Mouse (Mus musculus) intestine, embryonic 15.5 days (tissue): ENCODE measurements around the gene Zfp354c. TPM values are rescaled to one million over a fixed set of nuclear protein-coding genes. Genes with fewer than 3 reads are reported as not detected.

Experiments
- ATAC-seq: fragments of 200-750 bp; cut with Nextera tagmentation; 2 replicates; pipeline ENCODE4 v1.8.0; 2017; ENCODE audit warnings: moderate TSS enrichment, moderate library complexity
- H3K27ac ChIP-seq: fragments of 300-500 bp; sonication (generic); 2 replicates; pipeline ENCODE4 v1.5.1; 2015; ENCODE audit warnings: mild to moderate bottlenecking, inconsistent platforms
- H3K27me3 ChIP-seq: fragments of 300-500 bp; sonication (generic); replicated peaks from 2 replicates; pipeline ENCODE4 v1.6.1; 2015; ENCODE audit warnings: inconsistent platforms
- H3K36me3 ChIP-seq: fragments of 300-500 bp; sonication (generic); 2 replicates; pipeline ENCODE4 v1.6.1; 2015; ENCODE audit warnings: inconsistent platforms
- H3K4me1 ChIP-seq: fragments of 300-500 bp; sonication (generic); replicated peaks from 2 replicates; pipeline ENCODE4 v1.6.1; 2015; ENCODE audit warnings: inconsistent platforms
- H3K4me2 ChIP-seq: fragments of 300-500 bp; sonication (generic); replicated peaks from 2 replicates; pipeline ENCODE4 v1.6.1; 2015; ENCODE audit warnings: mild to moderate bottlenecking, inconsistent platforms
- H3K4me3 ChIP-seq: fragments of 300-500 bp; sonication (generic); replicated peaks from 2 replicates; pipeline ENCODE4 v1.5.1; 2015; ENCODE audit warnings: inconsistent platforms
- H3K9ac ChIP-seq: fragments of 300-500 bp; sonication (generic); 2 replicates; pipeline ENCODE4 v1.6.1; 2015; ENCODE audit warnings: inconsistent platforms
- H3K9me3 ChIP-seq: fragments of 300-500 bp; sonication (generic); 2 replicates; pipeline ENCODE4 v1.6.1; 2016; ENCODE audit warnings: inconsistent platforms
- WGBS: fragments of 180-500 bp; shearing (Covaris S2); methylation state at CpG from one replicate; pipeline ENCODE4 v1.1.7; 2015; 5-methylcytosine and 5-hydroxymethylcytosine counted together
- polyA plus RNA-seq: library from polyadenylated mRNA; unstranded; fragments of >200 nt; fragmentation: Nextera tagmentation; extraction: Ambion mirVana; gene quantifications from 2 replicates; pipeline ENCODE4 v1.2.1, GENCODE M21; 2015

Gene Zfp354c
- 15.0 and 16.3 TPM in 2 replicates for polyA plus RNA-seq

DNA sequence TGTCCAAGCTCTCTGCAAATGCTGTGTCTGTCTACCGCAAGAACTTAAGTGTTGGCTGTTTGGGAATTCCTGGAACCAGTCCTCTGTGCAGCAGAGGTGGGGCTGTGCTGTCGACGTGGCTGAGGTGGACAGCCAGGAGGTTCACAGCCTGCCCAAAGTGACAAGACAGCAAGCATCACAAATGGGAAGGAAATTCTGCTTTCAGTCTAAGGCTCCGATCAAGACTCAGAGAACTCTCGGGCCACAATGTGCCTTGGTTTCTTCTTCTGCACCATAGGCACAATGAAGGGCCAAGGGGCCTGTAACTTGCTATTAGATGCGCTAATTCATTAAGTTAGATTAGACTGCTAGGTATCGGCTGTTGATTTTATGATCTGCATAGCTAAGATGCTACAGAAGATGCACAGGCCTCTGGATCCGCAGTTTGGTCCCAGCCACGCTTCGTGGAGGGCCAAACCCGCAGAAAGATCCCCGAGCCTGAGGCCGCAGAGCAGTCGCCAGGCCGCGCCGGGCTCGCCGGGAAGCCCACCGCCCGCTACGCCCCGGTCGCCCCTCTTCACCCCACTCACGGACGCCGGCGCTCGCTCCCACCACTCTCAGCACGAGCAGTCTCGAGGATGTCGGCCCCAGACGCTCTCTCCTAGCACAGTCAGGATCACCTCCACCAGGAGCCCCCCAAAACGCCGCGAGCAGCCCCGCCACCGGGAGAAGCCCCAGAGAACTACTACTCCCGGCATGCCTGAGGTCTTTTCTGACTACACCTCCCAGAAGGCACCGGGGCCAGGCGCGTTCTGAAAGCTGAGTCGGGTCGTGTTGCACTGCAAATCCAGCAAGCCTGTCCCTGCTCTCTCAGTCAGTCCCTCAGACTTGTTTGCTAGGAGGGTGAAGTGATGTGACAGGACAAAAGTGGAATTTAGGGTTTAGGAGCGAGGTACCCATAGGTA is at the start of gene Zfp354c:
TSS of gene Zfp354c (minus strand) at position 715 of the 944 bp plus-strand sequence.
- Histone ChIP-seq H3K9me3 (no peaks in the 10 kb centered on the region; the same call in 1 of the 2 replicates), H3K4me2 (peak within 1 kb of the TSS; percentile 62), H3K4me1 (0 out of 2 replicates have a peak, but pooled peaks cover 5% of the 10 kb centered on the region), H3K4me3 (peak within 1 kb of the TSS; percentile 92), H3K27me3 (no peaks in the 10 kb centered on the region), H3K27ac (0 out of 2 replicates have a peak within 1 kb of the TSS, but pooled peaks have one; percentile 32), H3K36me3 (peaks cover 5% of the 10 kb centered on the region; the same call in 1 of the 2 replicates), H3K9ac (peak within 1 kb of the TSS; percentile 91)
- under 1% methylated on average over 45 of the region's 45 CpGs for WGBS
- ATAC-seq: peak; percentile 98

DNA sequence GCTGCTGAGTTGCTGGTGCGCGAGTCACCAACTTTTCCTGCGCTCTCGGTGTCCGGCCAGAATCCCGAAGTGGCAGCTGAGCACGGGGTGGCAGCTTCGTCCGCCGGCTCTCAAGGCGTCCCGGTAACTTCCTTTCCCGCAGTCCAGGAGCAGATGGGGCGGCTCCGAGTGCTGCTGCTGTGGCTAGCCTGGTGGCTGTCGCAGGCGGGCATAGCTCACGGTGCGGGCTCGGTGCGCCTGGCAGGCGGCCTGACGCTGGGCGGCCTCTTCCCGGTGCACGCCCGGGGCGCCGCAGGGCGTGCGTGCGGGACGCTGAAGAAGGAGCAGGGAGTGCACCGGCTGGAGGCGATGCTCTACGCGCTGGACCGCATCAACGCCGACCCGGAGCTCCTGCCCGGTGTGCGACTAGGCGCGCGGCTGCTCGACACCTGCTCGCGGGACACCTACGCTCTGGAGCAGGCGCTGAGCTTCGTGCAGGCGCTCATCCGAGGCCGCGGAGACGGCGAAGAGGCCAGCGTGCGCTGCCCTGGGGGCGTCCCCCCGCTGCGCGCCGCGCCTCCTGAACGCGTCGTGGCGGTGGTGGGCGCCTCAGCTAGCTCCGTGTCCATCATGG is 23.6 kb upstream of the Zfp354c start:
- Histone ChIP-seq H3K4me3 (peak overlapping the region; percentile 42), H3K4me1 (peaks cover 12% of the 10 kb centered on the region), H3K4me2 (peak overlapping the region; percentile 90), H3K9ac (peak overlapping the region; percentile 10; the same call in 1 of the 2 replicates), H3K27me3 (peaks cover 59% of the 10 kb centered on the region), H3K9me3 (no peaks in the 10 kb centered on the region), H3K36me3 (no peaks in the 10 kb centered on the region), H3K27ac (no peak overlapping the region)
- under 1% methylated on average over 66 of the region's 72 CpGs for WGBS
- ATAC-seq: peak; percentile 49; the same call in 1 of the 2 replicates

DNA sequence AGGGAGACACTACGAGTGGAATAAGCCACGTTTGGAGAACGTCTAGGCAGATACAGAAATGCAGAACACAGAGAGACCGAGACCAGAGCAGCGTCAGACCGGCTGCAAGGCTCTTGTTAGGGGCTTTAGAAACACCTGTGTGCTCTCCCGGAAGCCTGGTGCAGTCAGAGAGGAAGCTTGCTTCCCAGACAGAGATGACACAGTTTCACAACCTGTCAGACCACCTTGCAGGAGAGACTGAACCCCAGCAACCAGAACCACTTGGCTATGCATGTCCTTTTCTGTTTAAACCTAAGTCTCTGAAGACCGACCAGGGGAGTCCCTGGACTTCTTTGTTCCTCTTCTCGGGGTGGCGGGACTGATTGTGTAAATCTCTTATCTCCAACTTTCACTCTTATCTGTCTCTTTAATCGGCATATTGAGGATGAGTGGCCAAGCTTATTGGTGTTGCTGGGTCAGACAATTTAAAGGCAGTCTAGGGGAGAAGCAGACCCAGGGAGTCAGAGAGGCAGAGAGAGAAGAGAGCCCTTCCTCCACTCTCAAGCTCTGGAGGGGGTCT is 22.7 kb upstream of the Zfp354c start, which contains the start of gene Grm6:
TSS of gene Grm6 (plus strand) at position 509 of the 559 bp plus-strand sequence.
- H3K36me3 ChIP-seq: no peaks in the 10 kb centered on the region
- peak within 1 kb of the TSS; percentile 10; the same call in 1 of the 2 replicates for H3K9ac ChIP-seq
- ATAC-seq: no peak
- no peak within 1 kb of the TSS for H3K27ac ChIP-seq
- no peaks in the 10 kb centered on the region for H3K9me3 ChIP-seq
- peak within 1 kb of the TSS; percentile 42 for H3K4me3 ChIP-seq
- WGBS: under 1% methylated on average over 11 of the region's 11 CpGs
- peaks cover 59% of the 10 kb centered on the region for H3K27me3 ChIP-seq
- H3K4me1 ChIP-seq: peaks cover 12% of the 10 kb centered on the region
- H3K4me2 ChIP-seq: peak within 1 kb of the TSS; percentile 90

DNA sequence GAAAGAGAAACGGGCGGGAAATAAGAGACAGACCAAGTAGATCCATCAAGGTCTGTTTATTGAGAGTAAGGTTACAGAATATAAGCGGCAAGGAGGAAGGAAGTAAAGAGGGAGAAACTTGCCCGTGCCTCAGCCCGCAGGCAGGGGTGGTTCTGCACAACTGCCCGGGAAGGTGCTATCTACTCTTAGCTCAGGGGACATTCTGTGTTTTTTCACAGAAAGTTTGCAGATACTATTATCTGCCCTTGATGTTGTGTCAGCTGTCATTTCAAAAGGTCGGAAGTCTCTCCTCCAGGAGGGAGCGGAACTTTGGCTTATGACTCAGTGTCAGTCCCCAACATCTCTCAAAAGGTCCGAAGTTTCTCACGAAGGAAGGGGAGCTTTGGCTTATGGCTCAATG is 21.8 kb upstream of the Zfp354c start:
- WGBS: 4% methylated on average over 10 of the region's 10 CpGs
- no peak overlapping the region for H3K9ac ChIP-seq
- no peak overlapping the region for H3K4me3 ChIP-seq
- peaks cover 12% of the 10 kb centered on the region for H3K4me1 ChIP-seq
- H3K4me2 ChIP-seq: no peak overlapping the region
- no peaks in the 10 kb centered on the region for H3K36me3 ChIP-seq
- H3K27ac ChIP-seq: no peak overlapping the region
- no peaks in the 10 kb centered on the region for H3K9me3 ChIP-seq
- no peak for ATAC-seq
- H3K27me3 ChIP-seq: peaks cover 59% of the 10 kb centered on the region

DNA sequence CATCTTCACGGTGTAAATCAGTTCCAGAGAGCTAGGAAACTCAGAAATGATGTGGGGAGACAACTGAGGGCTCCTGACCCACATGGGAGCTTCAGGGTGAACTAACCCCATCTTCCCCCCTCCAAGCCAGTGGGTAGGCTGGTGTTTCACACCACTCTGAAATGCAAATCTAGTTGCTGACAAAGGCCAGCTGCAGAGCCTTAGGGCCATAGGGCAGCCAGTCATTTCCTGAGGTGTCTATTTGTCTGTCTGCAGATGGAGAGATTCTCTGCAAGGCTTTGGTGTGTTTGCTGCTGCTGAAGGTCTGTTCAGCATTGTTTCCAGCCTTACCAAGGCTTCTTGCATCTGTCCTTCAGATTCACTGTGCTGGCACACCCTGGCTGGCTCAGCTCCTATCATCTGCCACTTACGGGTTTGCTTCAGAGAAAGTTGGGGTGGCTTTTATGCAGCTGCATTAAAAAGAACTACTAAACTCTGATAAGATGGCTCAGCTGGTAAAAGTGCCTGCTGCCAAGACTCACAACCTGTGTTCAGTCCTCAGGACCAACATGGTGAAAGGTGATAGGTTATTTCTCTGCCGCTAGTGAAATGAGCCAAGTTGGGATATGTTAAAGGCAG is 21.1 kb upstream of the Zfp354c start:
- no peak for ATAC-seq

DNA sequence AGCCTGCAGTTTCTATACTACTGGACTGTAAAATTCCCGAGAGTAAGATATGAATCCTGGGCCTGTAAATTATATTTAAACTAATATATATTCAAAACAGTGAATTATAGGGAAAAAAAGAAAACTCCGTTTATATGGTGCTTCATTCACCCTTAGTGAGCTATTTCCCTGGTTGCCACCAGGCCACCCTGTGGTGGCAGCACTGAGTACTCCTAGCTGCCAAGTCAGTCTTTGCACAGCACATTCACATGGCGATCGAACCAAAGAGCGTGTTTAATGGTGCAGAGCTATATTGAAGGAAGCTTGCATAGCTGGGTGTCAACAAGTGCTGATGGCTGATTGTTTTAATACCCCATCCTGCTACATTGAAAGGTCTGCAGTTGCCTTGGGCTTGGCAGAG is 19.5 kb upstream of the Zfp354c start:
- WGBS: 73% methylated on average over 5 of the region's 5 CpGs
- no peak for ATAC-seq
- Histone ChIP-seq H3K27ac (no peak overlapping the region), H3K4me1 (peaks cover 12% of the 10 kb centered on the region), H3K27me3 (peaks cover 48% of the 10 kb centered on the region), H3K4me2 (no peak overlapping the region), H3K9me3 (no peaks in the 10 kb centered on the region), H3K9ac (no peak overlapping the region), H3K36me3 (no peaks in the 10 kb centered on the region), H3K4me3 (no peak overlapping the region)

More for the DNA sequence above, 21.1 kb upstream of the Zfp354c start:
- Histone ChIP-seq H3K4me1 (peaks cover 12% of the 10 kb centered on the region), H3K27ac (no peak overlapping the region), H3K4me2 (no peak overlapping the region), H3K9me3 (no peaks in the 10 kb centered on the region), H3K9ac (no peak overlapping the region), H3K27me3 (peaks cover 59% of the 10 kb centered on the region), H3K36me3 (no peaks in the 10 kb centered on the region), H3K4me3 (no peak overlapping the region)
- 41% methylated on average over 3 of the region's 3 CpGs for WGBS

DNA sequence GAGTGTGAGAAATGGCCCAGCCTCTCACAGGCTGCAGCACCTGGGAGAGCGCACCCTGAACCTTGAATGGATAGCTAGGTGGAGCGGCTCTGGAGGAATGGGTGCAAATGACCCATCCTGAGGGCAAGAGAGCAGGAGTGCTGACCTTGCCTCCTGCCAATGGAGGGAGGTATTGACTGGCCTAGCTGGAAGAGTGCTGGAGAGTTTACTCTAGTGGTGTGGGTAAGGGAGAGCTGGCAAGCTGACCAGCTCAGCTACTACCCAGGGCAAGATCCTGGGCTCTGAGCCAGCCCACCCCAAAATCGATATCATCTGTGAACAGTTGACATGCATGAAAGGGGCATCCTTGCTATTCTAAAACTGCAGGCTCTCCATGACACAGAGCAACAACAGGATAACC is 18.4 kb upstream of the Zfp354c start:
- Histone ChIP-seq H3K9me3 (no peaks in the 10 kb centered on the region), H3K36me3 (no peaks in the 10 kb centered on the region), H3K9ac (no peak overlapping the region), H3K27me3 (peaks cover 37% of the 10 kb centered on the region), H3K4me1 (peaks cover 7% of the 10 kb centered on the region), H3K4me3 (no peak overlapping the region), H3K4me2 (no peak overlapping the region), H3K27ac (no peak overlapping the region)
- no peak for ATAC-seq
- 85% methylated on average over 3 of the region's 3 CpGs for WGBS

DNA sequence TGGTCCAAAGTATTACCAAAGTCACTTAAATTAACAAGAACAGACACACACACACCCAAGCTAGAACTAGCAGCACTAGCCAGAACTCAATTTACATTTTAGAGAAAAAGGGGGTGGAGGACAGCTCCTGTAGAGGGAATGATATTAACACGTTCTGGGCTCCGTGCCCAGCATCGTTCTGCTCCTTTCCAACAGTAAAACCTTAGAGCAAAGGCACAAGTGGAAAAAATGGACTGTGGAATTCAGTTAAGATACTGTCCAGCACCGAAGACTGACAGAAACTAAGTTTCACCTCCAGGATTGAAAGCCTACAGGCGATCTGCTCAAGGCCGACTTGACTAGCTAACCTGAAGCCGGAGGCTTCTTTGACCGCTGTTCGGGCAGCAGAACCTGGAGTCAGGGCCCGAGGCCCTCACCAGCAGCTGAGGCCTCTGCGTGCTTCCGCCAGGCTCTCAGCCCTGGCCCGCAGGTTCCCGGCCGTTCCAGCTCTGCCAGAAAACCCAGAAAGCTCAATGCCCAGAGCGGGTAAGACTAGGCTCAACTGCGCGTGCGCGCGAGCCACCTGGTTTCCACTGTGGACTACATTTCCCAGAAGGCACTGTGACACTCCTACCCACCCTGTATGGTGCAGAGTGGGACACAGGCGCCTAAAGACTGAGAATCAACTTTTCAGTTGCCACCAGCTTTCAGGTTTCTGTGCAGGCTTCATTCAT is 13.7 kb upstream of the Zfp354c start, which contains the start of gene Zfp879:
TSS of gene Zfp879 (minus strand) at position 530 of the 713 bp plus-strand sequence.
- H3K4me2 ChIP-seq: peak within 1 kb of the TSS; percentile 74
- peak within 1 kb of the TSS; percentile 52 for H3K9ac ChIP-seq
- H3K27ac ChIP-seq: peak within 1 kb of the TSS; percentile 87
- H3K36me3 ChIP-seq: no peaks in the 10 kb centered on the region
- H3K27me3 ChIP-seq: no peaks in the 10 kb centered on the region
- H3K4me1 ChIP-seq: no peaks in the 10 kb centered on the region; the same call in 1 of the 2 replicates
- WGBS: 12% methylated on average over 22 of the region's 22 CpGs
- peak within 1 kb of the TSS; percentile 35 for H3K4me3 ChIP-seq
- H3K9me3 ChIP-seq: no peaks in the 10 kb centered on the region
- ATAC-seq: peak; percentile 97

DNA sequence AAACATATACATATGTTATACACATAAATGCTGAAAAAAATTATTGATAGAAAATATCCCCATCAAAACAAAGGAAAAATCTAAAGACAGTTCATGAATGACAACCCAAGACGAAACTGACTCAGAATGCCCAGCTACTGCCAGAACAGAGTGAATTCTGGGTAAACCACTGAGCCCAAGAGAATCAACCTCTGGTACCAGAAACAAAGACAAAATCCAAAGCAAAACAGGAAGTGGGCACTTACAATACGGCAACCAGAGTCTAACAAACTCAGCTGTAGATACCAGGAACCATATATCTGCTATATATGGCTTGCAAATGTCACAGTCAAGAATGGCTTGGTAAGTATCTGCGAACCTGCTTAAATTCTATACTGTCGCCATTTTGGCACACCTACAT is 8.2 kb upstream of the Zfp354c start:
- 86% methylated on average over 4 of the region's 4 CpGs for WGBS
- Histone ChIP-seq H3K9ac (no peak overlapping the region), H3K4me2 (no peak overlapping the region), H3K4me3 (no peak overlapping the region), H3K4me1 (no peaks in the 10 kb centered on the region; the same call in 1 of the 2 replicates), H3K9me3 (0 out of 2 replicates have a peak, but pooled peaks cover 3% of the 10 kb centered on the region), H3K27ac (no peak overlapping the region), H3K27me3 (no peaks in the 10 kb centered on the region), H3K36me3 (peaks cover 5% of the 10 kb centered on the region; the same call in 1 of the 2 replicates)
- ATAC-seq: no peak

DNA sequence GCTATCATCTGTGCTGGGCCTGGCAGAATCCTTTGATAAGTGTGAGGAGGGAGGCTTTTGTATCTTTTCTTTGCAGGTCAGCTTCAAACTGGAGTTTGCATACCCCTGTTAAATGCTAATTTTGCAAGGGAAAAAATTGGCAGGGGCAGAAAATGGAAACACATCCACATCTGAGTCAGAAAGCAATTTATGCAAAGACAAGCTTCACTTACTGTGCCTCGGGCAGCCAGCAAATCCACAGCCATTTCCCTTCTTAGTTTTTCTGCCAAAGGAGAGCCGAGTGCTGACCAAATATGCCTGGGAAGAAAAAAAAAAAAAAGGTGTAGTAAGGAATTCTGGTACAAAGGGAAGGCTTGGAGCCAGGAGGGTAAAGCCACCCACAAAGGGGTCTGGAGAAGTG is 1.3 kb downstream of the Zfp354c start:
- peaks cover 5% of the 10 kb centered on the region; the same call in 1 of the 2 replicates for H3K36me3 ChIP-seq
- H3K4me3 ChIP-seq: peak overlapping the region; percentile 92; the same call in 1 of the 2 replicates
- peak overlapping the region; percentile 62 for H3K4me2 ChIP-seq
- ATAC-seq: no peak
- H3K9ac ChIP-seq: no peak overlapping the region
- H3K27me3 ChIP-seq: no peaks in the 10 kb centered on the region
- no peaks in the 10 kb centered on the region; the same call in 1 of the 2 replicates for H3K9me3 ChIP-seq
- 0 out of 2 replicates have a peak, but pooled peaks cover 5% of the 10 kb centered on the region for H3K4me1 ChIP-seq
- WGBS: 51% methylated on average over 2 of the region's 2 CpGs
- H3K27ac ChIP-seq: no peak overlapping the region

DNA sequence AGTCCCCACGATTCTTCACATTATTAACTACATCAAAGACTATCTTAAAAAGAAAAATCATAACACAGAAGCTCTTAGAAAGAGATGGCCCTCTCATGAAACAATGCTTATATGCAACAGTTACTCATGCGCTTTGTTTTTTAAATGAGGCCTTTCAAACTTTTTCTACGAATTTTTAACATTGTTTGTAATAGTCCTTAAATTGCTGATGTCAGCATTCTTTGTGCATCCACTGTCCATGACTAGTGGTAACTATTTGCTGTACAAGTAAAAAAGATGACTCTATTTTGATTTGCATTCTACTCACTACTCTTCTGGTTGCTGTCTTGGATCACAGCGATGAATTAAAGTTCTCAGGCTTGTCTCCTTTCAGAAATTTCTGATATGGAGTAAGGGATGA is 13.3 kb downstream of the Zfp354c start:
- WGBS: 98% methylated on average over 4 of the region's 4 CpGs
- H3K27me3 ChIP-seq: no peaks in the 10 kb centered on the region
- no peaks in the 10 kb centered on the region for H3K4me1 ChIP-seq
- peaks cover 7% of the 10 kb centered on the region for H3K9me3 ChIP-seq
- peaks cover 46% of the 10 kb centered on the region for H3K36me3 ChIP-seq
- no peak overlapping the region for H3K9ac ChIP-seq
- no peak overlapping the region for H3K27ac ChIP-seq
- H3K4me3 ChIP-seq: no peak overlapping the region
- no peak overlapping the region for H3K4me2 ChIP-seq
- ATAC-seq: no peak
